Mouse (Mus musculus) kidney, postnatal 14 days (tissue): ENCODE results near the gene Creb3l4.
"Not testable (repeated sequence)": the region's sequence is repeated elsewhere in the genome, so short reads cannot be mapped to it uniquely, and the experiment has no call there.

ENCODE experiments used
- DNase-seq: peaks from one replicate; pipeline ENCODE4 v3.0.0; 2022; ENCODE audit warnings: mixed read lengths

Gene Creb3l4

GRCm38 (mm10) chr3:90242984-90243775 is at the start of gene Creb3l4:
TSS of gene Creb3l4 (minus strand) at chr3:90243512.
- peak; percentile 63 for DNase-seq

- DNase-seq: peak; percentile 99
Measured at GRCm38 (mm10) chr3:90292345-90293275, 49.3 kb upstream of the Creb3l4 start, which contains the start of gene Gatad2b. TSS of gene Gatad2b (plus strand) at chr3:90293178.

GRCm38 (mm10) chr3:90291982-90292344 is 48.7 kb upstream of the Creb3l4 start:
- DNase-seq: no peak

DNA sequence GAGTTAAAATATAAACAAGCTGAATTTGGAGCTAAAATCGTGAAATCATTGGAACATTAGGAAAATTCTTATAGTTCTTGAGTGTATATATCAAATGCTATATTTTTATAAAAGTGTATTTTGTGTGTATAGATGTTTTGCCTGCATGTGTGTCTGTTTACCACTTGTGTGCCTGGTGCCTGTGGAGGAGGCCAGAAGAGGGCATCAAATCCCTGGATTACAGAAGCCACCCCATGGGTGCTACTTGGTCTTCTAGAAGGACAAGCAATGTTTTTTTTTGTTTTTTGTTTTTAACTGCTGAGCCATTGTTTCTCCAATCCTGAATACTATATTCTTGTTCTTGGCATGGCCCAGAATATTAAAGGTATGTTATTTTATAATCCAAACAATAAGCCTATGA is 47.3 kb upstream of the Creb3l4 start:
- no peak for DNase-seq

DNA sequence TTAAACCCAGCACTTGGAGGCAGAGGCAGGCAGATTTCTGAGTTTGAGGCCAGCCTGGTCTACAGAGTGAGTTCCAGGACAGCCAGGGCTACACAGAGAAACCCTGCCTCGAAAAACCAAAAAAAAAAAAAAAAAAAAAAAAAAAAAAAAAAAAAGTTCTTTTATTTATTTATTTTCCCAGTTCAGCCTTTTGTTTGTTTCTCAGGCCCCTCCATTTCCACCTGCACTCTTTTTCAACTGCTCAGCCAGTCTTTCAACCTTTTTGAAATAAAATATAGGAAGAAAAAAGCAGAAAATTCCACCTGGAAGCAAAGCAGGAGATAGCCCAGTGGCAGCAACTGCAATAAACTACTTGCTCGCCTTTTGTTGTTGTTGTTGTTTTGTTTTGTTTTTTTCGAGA is 46.1 kb upstream of the Creb3l4 start:
- not testable (repeated sequence) for DNase-seq

DNA sequence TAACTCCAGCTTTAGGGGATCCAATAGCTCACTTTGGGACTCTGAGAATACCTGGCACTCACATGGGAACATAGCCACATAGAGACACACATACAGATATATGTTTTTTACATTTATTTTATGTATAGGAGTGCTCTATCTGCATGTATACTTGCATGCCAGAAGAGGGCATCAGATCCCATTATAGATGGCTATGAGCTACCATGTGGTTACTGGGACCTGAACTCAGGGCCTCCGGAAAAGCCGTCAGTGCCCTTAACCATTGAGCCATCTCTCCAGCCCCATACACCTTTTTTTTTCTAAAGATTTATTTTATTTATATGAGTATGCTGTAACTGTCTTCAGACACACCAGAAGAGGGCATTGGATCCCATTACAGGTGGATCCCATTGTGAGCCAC is 40.8 kb upstream of the Creb3l4 start:
- no peak for DNase-seq

DNA sequence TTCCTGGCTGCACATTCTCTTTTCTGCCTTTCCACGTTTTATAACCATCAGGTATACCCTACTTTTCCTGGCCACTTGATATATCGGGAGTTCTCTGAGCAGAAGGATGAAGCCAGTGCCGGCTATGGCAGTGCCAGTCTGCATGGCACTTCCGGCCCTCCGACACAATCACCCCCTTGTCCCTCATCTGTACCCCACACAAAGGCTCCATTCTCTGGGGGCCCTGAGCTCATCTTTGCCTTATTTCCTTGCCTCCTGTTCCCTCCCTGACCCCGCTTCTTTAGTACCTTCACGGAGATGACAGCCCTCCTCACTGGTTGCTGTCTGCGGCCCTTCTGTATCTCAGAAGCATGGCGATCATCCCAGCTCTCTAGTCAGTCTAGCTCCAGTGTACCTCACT is 37.4 kb upstream of the Creb3l4 start:
- DNase-seq: no peak

DNA sequence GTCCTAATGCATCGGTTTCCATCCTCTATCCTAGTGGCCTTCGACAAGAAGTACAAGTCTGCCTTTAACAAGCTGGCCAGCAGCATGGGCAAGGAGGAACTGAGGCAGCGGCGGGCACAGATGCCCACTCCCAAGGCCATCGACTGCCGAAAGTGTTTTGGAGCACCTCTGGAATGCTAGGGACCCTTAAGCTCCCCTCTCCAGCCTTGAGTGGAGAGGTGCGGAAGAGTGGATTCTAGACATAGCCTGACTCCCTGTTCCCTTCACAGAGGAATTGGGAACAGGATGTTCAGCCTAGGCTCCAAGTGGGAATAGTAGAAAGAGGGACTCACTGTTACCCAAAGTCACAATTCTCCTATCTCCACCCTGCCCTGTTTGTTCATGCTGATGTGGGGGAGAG is 36.4 kb upstream of the Creb3l4 start:
- no peak for DNase-seq

- no peak for DNase-seq
Measured at GRCm38 (mm10) chr3:90279216-90279615, 35.9 kb upstream of the Creb3l4 start.

GRCm38 (mm10) chr3:90278211-90278610 is 34.9 kb upstream of the Creb3l4 start:
- DNase-seq: no peak

GRCm38 (mm10) chr3:90277793-90278192 is 34.5 kb upstream of the Creb3l4 start:
- no peak for DNase-seq

- no peak for DNase-seq
Measured at GRCm38 (mm10) chr3:90276858-90277257, 33.5 kb upstream of the Creb3l4 start.

DNA sequence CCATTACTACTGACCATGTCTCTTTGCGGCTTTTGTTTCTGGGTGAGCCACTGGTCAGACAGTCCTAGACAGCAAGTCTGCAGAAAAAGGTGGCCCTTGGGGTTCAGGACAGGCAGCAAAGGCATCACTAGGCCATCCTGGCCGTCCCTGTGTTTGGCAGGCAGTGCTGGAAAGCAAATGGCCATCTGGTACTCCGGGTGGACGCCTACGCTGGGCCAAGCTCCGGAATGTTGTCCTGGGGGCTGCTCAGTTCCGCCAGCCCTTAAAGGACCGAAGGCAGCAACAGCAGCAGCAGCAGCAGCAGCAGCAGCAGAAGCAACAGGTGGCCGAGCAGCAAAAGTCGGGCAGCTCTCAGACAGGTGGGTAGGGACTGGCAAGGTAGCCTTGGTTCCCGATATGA is 32.0 kb upstream of the Creb3l4 start:
- no peak for DNase-seq

DNA sequence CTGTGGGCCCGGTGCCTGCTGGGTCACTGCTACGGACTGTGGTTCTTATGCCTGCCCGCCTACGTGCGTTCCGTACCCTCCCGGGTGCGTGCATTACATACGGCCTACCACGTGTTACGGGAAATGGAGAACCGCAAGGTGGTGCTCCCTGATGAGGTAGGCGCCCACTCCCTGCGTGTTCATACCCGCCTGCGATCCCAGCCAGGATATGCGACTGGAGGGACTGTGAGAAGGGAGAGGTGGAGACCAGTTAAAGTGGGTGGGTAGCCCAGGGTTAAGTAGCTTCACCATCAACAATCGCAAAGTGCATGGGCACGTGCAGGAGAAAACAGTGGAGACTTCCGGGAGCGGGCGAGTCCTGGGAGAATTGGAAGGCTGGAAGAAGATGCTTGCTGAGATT is 30.5 kb upstream of the Creb3l4 start:
- DNase-seq: no peak

DNA sequence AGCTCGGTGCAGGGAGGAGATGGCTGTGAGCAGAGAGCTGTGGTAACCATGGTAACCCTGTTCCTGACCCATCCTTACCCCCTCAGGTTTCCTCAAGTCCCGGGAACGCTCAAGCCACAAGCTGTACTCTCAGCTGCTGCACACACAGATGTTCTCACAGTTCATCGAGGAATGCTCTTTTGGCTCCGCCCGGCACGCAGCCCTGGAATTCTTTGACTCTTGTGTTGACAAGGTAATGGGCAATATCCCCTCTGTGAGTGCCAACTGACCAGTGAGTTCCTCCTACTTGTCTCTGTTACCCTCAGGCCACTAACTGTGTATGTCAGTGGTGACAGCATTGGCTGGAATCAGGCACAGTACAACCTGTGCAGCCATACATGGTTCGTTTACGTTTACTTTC is 28.9 kb upstream of the Creb3l4 start:
- no peak for DNase-seq

- no peak for DNase-seq
Measured at GRCm38 (mm10) chr3:90270784-90271183, 27.5 kb upstream of the Creb3l4 start.

GRCm38 (mm10) chr3:90268971-90269370 is 25.7 kb upstream of the Creb3l4 start:
- no peak for DNase-seq

DNA sequence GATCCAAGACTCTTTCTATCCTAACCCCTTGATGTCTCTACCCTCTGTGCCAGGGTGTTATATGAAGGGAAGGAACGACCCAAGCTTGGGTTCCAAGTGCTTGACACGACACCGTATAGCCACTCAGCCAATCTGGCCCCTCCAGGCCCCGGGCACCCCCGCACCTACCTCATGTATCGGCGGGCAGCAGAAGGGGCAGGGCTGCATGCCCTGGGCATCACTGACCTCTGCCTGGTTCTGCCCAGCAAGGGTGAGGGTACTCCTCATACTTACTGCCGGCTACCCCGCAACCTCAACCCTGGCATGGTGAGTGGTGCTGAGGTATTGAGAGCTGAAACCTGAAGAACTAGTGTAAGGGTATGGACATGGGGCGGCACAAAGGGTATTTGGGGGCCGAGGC is 24.9 kb upstream of the Creb3l4 start:
- no peak for DNase-seq

- DNase-seq: no peak
Measured at GRCm38 (mm10) chr3:90266901-90267775, 23.8 kb upstream of the Creb3l4 start.

DNA sequence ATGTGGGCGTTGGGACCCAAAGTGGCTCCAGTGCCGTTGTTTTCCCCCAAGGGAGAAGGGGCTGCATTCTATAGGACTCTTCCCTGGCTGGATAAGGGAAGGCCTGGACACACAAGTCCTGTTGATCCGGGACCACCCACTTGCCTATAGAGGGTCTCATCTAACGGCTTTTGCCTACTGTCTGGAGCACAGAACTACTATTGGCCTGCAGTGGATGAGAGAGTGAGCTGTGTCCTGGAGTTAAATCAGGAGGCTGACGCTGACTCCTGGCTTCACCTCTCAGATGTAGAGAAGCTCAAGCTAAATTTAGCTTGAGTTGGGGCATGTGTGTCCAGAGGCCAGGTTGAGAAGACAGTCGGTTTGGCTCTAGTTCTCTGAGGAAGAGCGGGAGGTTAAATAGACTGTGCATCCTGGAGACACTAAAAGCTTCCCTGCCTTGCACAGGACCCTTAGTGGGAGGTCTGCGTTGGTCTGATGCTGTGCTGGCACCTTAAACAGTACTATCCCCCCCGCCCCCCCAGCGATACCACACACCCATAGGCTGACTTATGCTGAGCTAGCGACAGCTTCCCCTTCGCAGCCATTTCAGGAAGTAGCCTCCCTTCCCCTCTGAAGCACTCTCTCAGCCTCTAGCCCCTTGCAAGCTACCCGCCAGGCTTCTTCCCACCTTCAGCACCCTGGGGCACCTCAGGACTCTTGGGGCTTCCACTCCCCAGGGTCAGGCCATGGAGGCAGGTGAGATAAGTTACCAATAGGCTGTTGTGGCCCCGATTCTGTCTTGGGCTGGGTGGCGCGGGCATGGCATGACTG is 22.8 kb upstream of the Creb3l4 start:
- DNase-seq: no peak

DNA sequence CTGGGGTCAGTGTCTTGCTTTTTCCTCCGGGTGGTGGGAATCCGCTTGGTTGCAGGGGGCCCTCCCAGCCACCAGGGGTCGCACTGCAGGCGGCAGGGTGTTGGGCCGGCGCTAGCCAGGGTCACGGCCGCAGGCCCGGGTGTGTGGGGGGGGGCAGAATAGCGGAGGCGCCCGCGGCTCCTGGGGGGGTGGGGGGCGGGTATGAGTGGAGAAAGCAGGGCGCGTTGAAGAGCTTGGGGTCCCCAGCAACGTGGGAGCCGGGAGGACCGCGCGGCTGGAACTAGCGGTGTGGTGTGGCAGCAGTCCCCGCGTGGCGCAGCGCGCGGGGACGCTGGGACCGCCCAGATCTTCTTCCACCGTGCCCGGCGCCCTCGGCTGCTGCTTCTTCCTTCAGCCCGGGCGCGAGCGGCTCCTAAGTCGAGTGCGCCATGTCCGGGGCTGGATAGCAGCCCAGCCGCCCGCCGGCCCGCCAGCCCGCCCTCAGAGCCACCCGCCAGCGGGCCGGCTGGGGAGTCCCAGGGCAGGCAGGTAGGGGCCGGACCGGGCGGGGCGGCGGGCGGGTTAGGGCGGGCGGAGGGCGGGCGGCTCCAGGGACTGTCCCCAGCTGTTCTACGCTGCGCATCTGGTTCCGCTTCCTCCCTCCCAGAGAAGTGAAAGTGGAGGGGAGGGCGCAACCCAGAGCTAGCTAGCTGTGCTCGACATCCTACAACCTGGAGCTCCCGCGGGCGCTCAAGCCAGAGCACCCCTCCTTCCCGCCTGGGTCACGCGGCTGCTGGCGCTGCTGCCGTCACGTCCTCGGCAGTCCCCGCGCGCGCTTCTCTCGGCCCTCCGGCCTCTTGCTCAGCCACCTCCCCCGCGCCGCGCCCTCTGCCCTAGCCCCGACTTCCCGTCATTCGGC is 22.0 kb upstream of the Creb3l4 start, which contains the start of gene Dennd4b:
Gene Dennd4b (plus strand): TSS at position 152 of the 898 bp plus-strand sequence.
- DNase-seq: peak; percentile 92
